Mouse (Mus musculus): ENCODE results near the gene 4931406P16Rik. TPM values are rescaled to one million over a fixed set of nuclear protein-coding genes. Genes with fewer than 3 reads are reported as not detected.
A peak's percentile ranks its signal among the peaks of the same experiment; 100 is the strongest.

4931406P16Rik gene
- polyA plus RNA-seq, 1 experiment from 2014 or later: 26.9 TPM

GRCm38 (mm10) chr7:34198346-34198745, 115.0 kb downstream of the 4931406P16Rik start:
- Histone ChIP-seq H3K4me2 (replicated peaks) (no peak overlapping the region), H3K36me3 (peaks cover 39% of the 10 kb centered on the region), H3K4me3 (replicated peaks) (no peak overlapping the region), H3K27me3 (no peaks in the 10 kb centered on the region), H3K9me3 (no peaks in the 10 kb centered on the region), H3K4me1 (replicated peaks) (peaks cover 10% of the 10 kb centered on the region), H3K9ac (replicated peaks) (no peak overlapping the region), H3K27ac (no peak overlapping the region)
- no peak for ATAC-seq
- 54% methylated on average over 3 of the region's 3 CpGs for WGBS

DNA sequence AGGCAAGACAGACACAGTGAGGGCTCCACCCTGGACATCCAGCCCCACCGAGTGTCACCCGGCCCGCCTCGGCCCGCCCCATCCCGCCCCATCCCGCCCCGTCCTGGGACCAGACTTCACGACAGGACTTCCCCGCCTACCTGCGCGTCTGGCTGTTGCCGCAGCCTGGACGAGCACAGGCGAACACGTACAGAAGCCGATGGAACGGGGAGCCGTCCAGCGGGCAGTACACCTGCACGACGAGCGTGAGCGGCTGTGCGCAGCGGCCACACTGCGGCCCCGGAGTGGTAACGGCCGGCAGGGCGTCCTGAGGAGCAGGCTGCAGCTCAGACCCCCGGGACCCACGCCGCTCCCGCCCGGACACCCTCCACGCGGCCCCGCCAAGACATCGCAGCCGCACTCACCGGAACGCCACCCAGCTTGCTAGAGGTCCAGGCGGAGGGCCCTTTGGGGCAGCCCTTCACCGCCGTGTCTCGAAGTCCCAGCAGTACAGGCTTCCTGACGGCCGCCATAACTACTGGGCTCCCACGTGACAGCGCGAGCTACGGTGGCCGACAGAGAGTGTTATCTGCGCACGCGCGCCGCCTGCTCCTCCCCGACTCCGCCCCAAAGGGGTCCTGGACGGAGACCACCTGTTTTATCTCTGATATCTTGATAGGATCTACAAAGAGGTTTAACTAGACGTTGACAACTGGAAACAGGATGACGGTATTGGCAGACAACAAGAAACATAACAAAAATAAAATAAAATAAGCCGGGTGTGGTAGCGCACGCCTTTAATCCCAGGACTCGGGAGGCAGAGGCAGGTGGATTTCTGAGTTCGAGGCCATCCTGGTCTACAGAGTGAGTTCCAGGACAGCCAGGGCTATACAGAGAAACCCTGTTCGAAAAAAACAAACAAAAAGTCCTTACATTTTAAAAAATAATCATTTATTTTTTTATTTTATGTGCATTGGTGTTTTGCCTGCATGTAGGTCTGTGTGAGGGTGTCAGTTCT, 116.9 kb downstream of the 4931406P16Rik start, which contains the start of gene Pdcd2l:
Pdcd2l (minus strand) TSS at position 530 of the 997 bp plus-strand sequence.
- no peaks in the 10 kb centered on the region for H3K9me3 ChIP-seq
- ATAC-seq: peak; percentile 93
- peak within 1 kb of the TSS; percentile 96 for H3K9ac ChIP-seq (replicated peaks)
- no peaks in the 10 kb centered on the region for H3K27me3 ChIP-seq
- H3K4me2 ChIP-seq (replicated peaks): peak within 1 kb of the TSS; percentile 93
- H3K27ac ChIP-seq: peak within 1 kb of the TSS; percentile 60; the same call in 1 of the 2 replicates
- peaks cover 36% of the 10 kb centered on the region for H3K36me3 ChIP-seq
- H3K4me1 ChIP-seq (replicated peaks): peaks cover 10% of the 10 kb centered on the region
- WGBS: 4% methylated on average over 67 of the region's 70 CpGs
- peak within 1 kb of the TSS; percentile 98 for H3K4me3 ChIP-seq (replicated peaks)

DNA sequence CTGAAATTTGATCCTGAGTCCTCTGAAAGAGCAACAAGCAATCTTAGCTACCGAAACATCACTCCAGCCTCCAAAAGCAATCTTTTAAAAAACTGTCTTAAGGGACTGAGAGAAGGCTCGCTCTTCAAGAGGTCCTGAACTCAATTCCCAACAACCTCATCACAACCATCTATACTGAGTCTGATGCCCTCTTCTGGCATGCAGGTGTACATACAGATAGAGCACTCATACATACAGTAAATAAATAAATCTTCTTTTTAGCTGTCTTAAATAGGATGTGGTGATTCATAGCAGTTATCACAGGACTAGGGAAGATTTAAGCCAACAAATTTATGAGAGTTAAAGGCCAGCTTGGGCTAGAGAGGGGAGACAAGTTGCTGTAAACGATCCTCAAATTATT, 117.7 kb downstream of the 4931406P16Rik start:
- 0 out of 2 replicates have a peak, but pooled peaks have one; percentile 1 for ATAC-seq
- no peaks in the 10 kb centered on the region for H3K27me3 ChIP-seq
- peak overlapping the region; percentile 96 for H3K9ac ChIP-seq (replicated peaks)
- no peaks in the 10 kb centered on the region for H3K9me3 ChIP-seq
- H3K4me1 ChIP-seq (replicated peaks): peaks cover 10% of the 10 kb centered on the region
- no peak overlapping the region for H3K27ac ChIP-seq
- peaks cover 30% of the 10 kb centered on the region for H3K36me3 ChIP-seq
- H3K4me2 ChIP-seq (replicated peaks): peak overlapping the region; percentile 93
- 52% methylated on average over 3 of the region's 3 CpGs for WGBS
- peak overlapping the region; percentile 98 for H3K4me3 ChIP-seq (replicated peaks)

- 96% methylated on average over 6 of the region's 6 CpGs for WGBS
- Histone ChIP-seq H3K9me3 (no peaks in the 10 kb centered on the region), H3K27me3 (no peaks in the 10 kb centered on the region), H3K27ac (no peak overlapping the region), H3K4me3 (replicated peaks) (no peak overlapping the region), H3K4me2 (replicated peaks) (no peak overlapping the region), H3K4me1 (replicated peaks) (peaks cover 10% of the 10 kb centered on the region), H3K9ac (replicated peaks) (no peak overlapping the region), H3K36me3 (peaks cover 46% of the 10 kb centered on the region)
- no peak for ATAC-seq
These were observed 120.5 kb downstream of the 4931406P16Rik start for GRCm38 (mm10) chr7:34192825-34193224.

- 92% methylated on average over 12 of the region's 12 CpGs for WGBS
- Histone ChIP-seq H3K36me3 (peaks cover 76% of the 10 kb centered on the region), H3K4me2 (replicated peaks) (no peak overlapping the region)
These were observed 123.9 kb downstream of the 4931406P16Rik start for GRCm38 (mm10) chr7:34189376-34189989.

More at GRCm38 (mm10) chr7:34189376-34189989, 123.9 kb downstream of the 4931406P16Rik start:
- no peaks in the 10 kb centered on the region for H3K9me3 ChIP-seq
- H3K4me3 ChIP-seq (replicated peaks): no peak overlapping the region
- no peak overlapping the region for H3K9ac ChIP-seq (replicated peaks)
- no peak for ATAC-seq
- no peaks in the 10 kb centered on the region for H3K27me3 ChIP-seq
- H3K4me1 ChIP-seq (replicated peaks): no peaks in the 10 kb centered on the region
- no peak overlapping the region for H3K27ac ChIP-seq

Other genes with a start within 250 kb of the 4931406P16Rik start
- not detected in 2 replicates for gene Scgb1b30, start 218.1 kb downstream of the 4931406P16Rik start, polyA plus RNA-seq (2015; fragmentation: Nextera tagmentation; extraction: Ambion mirVana)
- 3.4 and 4.3 TPM in 2 replicates for gene Wtip, start 180.3 kb downstream of the 4931406P16Rik start, polyA plus RNA-seq (2015; fragmentation: Nextera tagmentation; extraction: Ambion mirVana)
- gene Uba2, start 144.0 kb downstream of the 4931406P16Rik start, polyA plus RNA-seq (2015; fragmentation: Nextera tagmentation; extraction: Ambion mirVana): 215 and 224 TPM in 2 replicates
- gene Pdcd2l, start 116.9 kb downstream of the 4931406P16Rik start, polyA plus RNA-seq (2015; fragmentation: Nextera tagmentation; extraction: Ambion mirVana): 87.3 and 87.9 TPM in 2 replicates
- gene Gpi1, start 83.2 kb downstream of the 4931406P16Rik start, polyA plus RNA-seq (2015; fragmentation: Nextera tagmentation; extraction: Ambion mirVana): 191 and 203 TPM in 2 replicates
- gene Gm6096, start 62.5 kb downstream of the 4931406P16Rik start, polyA plus RNA-seq (2015; fragmentation: Nextera tagmentation; extraction: Ambion mirVana): 0.44 TPM in 1 of 2 replicates, not detected in the other
- 79.7 and 85.3 TPM in 2 replicates for gene Lsm14a, start 79.8 kb upstream of the 4931406P16Rik start, polyA plus RNA-seq (2015; fragmentation: Nextera tagmentation; extraction: Ambion mirVana)